Mouse (Mus musculus): Measurements from ENCODE around the gene Nr4a2.

Gene Nr4a2

GRCm38 (mm10) chr2:57123991-57124840 lies at the start of gene Nr4a2:
Gene Nr4a2, minus strand, starts transcription at chr2:57124003.
- DNase-seq, result peak; percentile 27

GRCm38 (mm10) chr2:57165416-57165815 lies 41.6 kb upstream of the Nr4a2 start:
- no peak for DNase-seq

GRCm38 (mm10) chr2:57156814-57157213 lies 33.0 kb upstream of the Nr4a2 start:
- DNase-seq, result no peak

- DNase-seq, result no peak
Measured at GRCm38 (mm10) chr2:57149796-57150195, 26.0 kb upstream of the Nr4a2 start.

- DNase-seq, result no peak
Measured at GRCm38 (mm10) chr2:57148231-57148630, 24.4 kb upstream of the Nr4a2 start.

GRCm38 (mm10) chr2:57145646-57146421 lies 22.0 kb upstream of the Nr4a2 start:
- DNase-seq, result no peak

- DNase-seq, result no peak
Measured at GRCm38 (mm10) chr2:57138594-57138993, 14.8 kb upstream of the Nr4a2 start.

- no peak for DNase-seq
Measured at GRCm38 (mm10) chr2:57127461-57127860, 3.7 kb upstream of the Nr4a2 start.

GRCm38 (mm10) chr2:57125891-57126290 lies 2.1 kb upstream of the Nr4a2 start:
- no peak for DNase-seq

GRCm38 (mm10) chr2:57122986-57123980 lies 520 bp downstream of the Nr4a2 start:
- peak; percentile 39 for DNase-seq

GRCm38 (mm10) chr2:57121110-57121509 lies 2.7 kb downstream of the Nr4a2 start:
- no peak for DNase-seq

- peak; percentile 64 for DNase-seq
Measured at GRCm38 (mm10) chr2:57117201-57117951, 6.4 kb downstream of the Nr4a2 start.

GRCm38 (mm10) chr2:57116366-57117200 lies 7.2 kb downstream of the Nr4a2 start:
- DNase-seq, result peak; percentile 51

GRCm38 (mm10) chr2:57115864-57116365 lies 7.9 kb downstream of the Nr4a2 start:
- peak; percentile 39 for DNase-seq

GRCm38 (mm10) chr2:57115181-57115863 lies 8.5 kb downstream of the Nr4a2 start:
- DNase-seq, result no peak

- DNase-seq, result peak; percentile 76
Measured at GRCm38 (mm10) chr2:57114211-57115151, 9.3 kb downstream of the Nr4a2 start.

- DNase-seq, result no peak
Measured at GRCm38 (mm10) chr2:57113431-57113830, 10.4 kb downstream of the Nr4a2 start.

GRCm38 (mm10) chr2:57112949-57113348 lies 10.9 kb downstream of the Nr4a2 start:
- no peak for DNase-seq

All from thymus, postnatal 14 days (tissue).